Mouse (Mus musculus) liver, embryonic 14.5 days (tissue): Measurements from ENCODE around the gene Pdlim1.

Source experiments
- CTCF ChIP-seq: IDR thresholded peaks from 2 replicates; pipeline ENCODE4 v1.5.1; 2016; ENCODE audit warnings: antibody characterized with exemption, low read depth, control low read depth
- EP300 ChIP-seq: IDR thresholded peaks from 2 replicates; pipeline ENCODE4 v1.6.1; 2016; ENCODE audit warnings: antibody characterized with exemption, low read depth

GRCm38 (mm10) chr19:40251115-40251514 is 20.5 kb downstream of the Pdlim1 start:
- TF ChIP-seq CTCF (no peak), EP300 (no peak)
